Mouse (Mus musculus): Measurements from ENCODE around the gene Cabp4. TPM values are rescaled to one million over a fixed set of nuclear protein-coding genes. Genes with fewer than 3 reads are reported as not detected.

The Cabp4 gene
- polyA plus RNA-seq, 2 experiments = 0.15 TPM; not detected in 1

DNA sequence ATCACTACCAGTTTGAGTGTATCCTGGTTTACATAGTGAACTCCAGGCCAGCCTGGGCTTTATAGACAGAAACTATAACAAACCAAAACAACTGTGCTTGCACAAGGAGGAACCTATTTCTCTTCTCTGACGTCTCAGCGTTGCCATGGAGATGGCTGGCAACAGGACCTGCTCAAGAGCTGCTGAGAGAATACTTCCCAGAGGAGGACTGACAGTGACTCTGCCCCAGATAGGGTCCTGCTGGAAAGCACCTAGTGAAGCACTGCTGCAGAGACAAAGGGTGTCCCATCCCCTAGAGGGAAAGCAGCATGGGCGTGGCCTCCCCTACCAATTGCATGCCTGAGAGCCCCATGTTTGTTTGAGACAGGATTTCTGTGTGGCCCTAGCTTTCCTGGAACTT lies 38.1 kb upstream of the Cabp4 start:
- 33% methylated on average over 3 of the region's 3 CpGs for WGBS (ENCODE audit: insufficient replicate concordance)

DNA sequence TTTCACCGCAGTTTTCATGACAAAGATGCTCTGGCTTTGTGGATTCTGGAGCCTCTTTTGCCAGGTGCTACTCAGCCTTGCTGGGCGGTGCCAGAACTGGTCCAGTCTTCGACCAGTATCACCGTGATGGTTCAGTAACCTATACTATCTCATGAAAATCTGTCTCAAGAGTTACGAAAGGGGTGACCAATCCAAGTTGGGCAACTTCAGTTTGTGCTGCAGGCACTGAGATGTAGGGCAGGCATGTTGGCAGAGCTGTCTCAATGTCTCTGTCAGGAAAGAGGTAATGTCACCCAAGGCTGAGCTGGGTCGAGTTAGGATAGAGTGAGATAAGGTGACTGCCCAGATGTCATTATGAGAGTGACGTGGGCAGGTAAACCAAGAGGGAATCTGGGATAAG lies 36.6 kb upstream of the Cabp4 start:
- TF ChIP-seq EP300 (IDR thresholded peaks at IDR 0.05; ENCODE audit: low read depth) = no peak
- no peak for TF ChIP-seq CTCF (IDR thresholded peaks at IDR 0.05; ENCODE audit: low read depth)
- peaks cover 0 to 9% of the 10 kb centered on the region in 2 experiments; a peak in 2 of 4 replicates for H3K4me1 ChIP-seq (replicated peaks; ENCODE audit: control insufficient read depth in 2 of 2, insufficient read depth in 2 of 2, low read length in 1 of 2)
- H3K36me3 ChIP-seq (replicated peaks; ENCODE audit: control insufficient read depth, insufficient read depth, low read depth) = no peaks in the 10 kb centered on the region
- H3K4me2 ChIP-seq (ENCODE audit: low read depth) = no peak overlapping the region
- 64% methylated on average over 7 of the region's 7 CpGs for WGBS (ENCODE audit: insufficient replicate concordance)
- H3K9ac ChIP-seq (replicated peaks) = no peak overlapping the region
- no peak overlapping the region for H3K4me3 ChIP-seq (ENCODE audit: insufficient read depth in 1 of 2, low read depth in 2 of 2, low read length in 2 of 2)
- H3K9me3 ChIP-seq (ENCODE audit: control insufficient read depth, low read length) = no peaks in the 10 kb centered on the region
- no peak for ATAC-seq (ENCODE audit: insufficient read depth)
- no peak overlapping the region for H3K27ac ChIP-seq
- no peaks in the 10 kb centered on the region for H3K27me3 ChIP-seq (ENCODE audit: control insufficient read depth, insufficient read depth, low read length)
- no peak for DNase-seq (ENCODE audit: low read depth in 3 of 3, low spot score in 3 of 3)

More for the DNA sequence above, 38.1 kb upstream of the Cabp4 start:
- H3K4me3 ChIP-seq (ENCODE audit: insufficient read depth in 1 of 2, low read depth in 2 of 2, low read length in 2 of 2) = no peak overlapping the region
- peaks cover 0 to 9% of the 10 kb centered on the region in 2 experiments; a peak in 2 of 4 replicates for H3K4me1 ChIP-seq (replicated peaks; ENCODE audit: control insufficient read depth in 2 of 2, insufficient read depth in 2 of 2, low read length in 1 of 2)
- no peak for ATAC-seq (ENCODE audit: insufficient read depth)
- no peaks in the 10 kb centered on the region for H3K36me3 ChIP-seq (replicated peaks; ENCODE audit: control insufficient read depth, insufficient read depth, low read depth)
- H3K9ac ChIP-seq (replicated peaks) = no peak overlapping the region
- no peak overlapping the region for H3K27ac ChIP-seq
- no peak for TF ChIP-seq EP300 (IDR thresholded peaks at IDR 0.05; ENCODE audit: low read depth)
- no peaks in the 10 kb centered on the region for H3K9me3 ChIP-seq (ENCODE audit: control insufficient read depth, low read length)
- H3K4me2 ChIP-seq (ENCODE audit: low read depth) = no peak overlapping the region
- no peaks in the 10 kb centered on the region for H3K27me3 ChIP-seq (ENCODE audit: control insufficient read depth, insufficient read depth, low read length)
- DNase-seq (ENCODE audit: low read depth in 3 of 3, low spot score in 3 of 3) = peak in 1 of 3 experiments; percentile 43

DNA sequence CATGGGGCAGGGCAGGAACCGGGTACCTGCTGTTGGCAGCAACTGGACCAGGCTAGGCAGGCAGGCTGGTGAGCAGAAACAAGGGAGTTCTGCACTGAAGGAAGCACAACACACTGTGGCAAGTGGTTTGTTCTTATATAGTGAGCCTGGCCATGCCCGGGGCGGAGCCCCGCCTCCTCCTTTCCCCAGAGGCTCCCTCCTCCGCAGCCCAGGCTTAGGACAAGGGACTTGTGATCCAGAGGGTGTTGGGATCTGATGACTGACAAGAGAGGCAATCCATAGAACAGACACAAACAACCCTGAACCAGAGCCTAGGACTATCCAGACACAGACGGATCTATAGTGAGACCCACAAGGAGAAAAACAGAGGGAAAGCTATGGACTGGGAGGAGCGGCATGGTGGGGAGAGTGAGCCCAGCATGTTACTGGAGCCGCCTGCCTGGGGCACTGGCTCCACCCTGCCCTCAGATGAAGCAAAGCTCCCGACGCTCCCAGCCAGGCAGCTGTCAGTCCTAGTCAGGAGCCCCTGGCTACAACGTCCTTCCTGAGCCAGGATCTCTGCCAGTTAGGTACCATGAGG lies 31.6 kb upstream of the Cabp4 start, which contains the start of gene Carns1:
Carns1 (minus strand) TSS at position 112 of the 580 bp plus-strand sequence.
- no peaks in the 10 kb centered on the region for H3K36me3 ChIP-seq (replicated peaks; ENCODE audit: control insufficient read depth, insufficient read depth, low read depth)
- no peak within 1 kb of the TSS for H3K9ac ChIP-seq (replicated peaks)
- TF ChIP-seq EP300 (IDR thresholded peaks at IDR 0.05; ENCODE audit: low read depth) = no peak
- no peak for TF ChIP-seq CTCF (IDR thresholded peaks at IDR 0.05; ENCODE audit: low read depth)
- H3K4me2 ChIP-seq (ENCODE audit: low read depth) = peak within 1 kb of the TSS; percentile 23; the same call in 1 of the 2 replicates
- no peaks in the 10 kb centered on the region for H3K27me3 ChIP-seq (ENCODE audit: control insufficient read depth, insufficient read depth, low read length)
- H3K9me3 ChIP-seq (ENCODE audit: control insufficient read depth, low read length) = no peaks in the 10 kb centered on the region
- peaks cover 0 to 6% of the 10 kb centered on the region in 2 experiments; a peak in 1 of 4 replicates for H3K4me1 ChIP-seq (replicated peaks; ENCODE audit: control insufficient read depth in 2 of 2, insufficient read depth in 2 of 2, low read length in 1 of 2)
- WGBS (ENCODE audit: insufficient replicate concordance) = 23% methylated on average over 11 of the region's 11 CpGs
- no peak within 1 kb of the TSS for H3K4me3 ChIP-seq (ENCODE audit: insufficient read depth in 1 of 2, low read depth in 2 of 2, low read length in 2 of 2)
- DNase-seq (ENCODE audit: low read depth in 3 of 3, low spot score in 3 of 3) = no peak
- no peak within 1 kb of the TSS for H3K27ac ChIP-seq
- ATAC-seq (ENCODE audit: insufficient read depth) = no peak

DNA sequence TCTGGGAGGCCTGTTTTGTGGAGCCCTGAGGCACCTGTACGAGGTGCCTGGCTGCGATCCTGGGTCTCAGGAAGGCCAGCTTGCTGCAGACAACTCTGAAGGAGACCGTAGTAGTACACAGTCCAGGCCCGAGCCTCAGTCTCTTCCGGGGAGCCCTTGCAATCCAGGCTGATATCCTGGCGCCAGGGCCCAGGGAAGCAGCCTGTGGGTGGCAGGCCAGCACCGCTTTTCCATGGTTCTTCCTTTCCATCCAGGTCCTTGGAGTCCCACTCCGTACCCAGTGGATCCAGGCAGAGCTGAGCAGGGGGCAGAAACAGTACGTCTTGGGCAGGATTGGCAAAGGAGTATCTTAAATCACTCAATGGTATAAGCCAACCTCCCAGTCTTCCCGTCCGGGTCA lies 29.1 kb upstream of the Cabp4 start:
- peaks cover 4 to 12% of the 10 kb centered on the region in 2 experiments for H3K4me1 ChIP-seq (replicated peaks; ENCODE audit: control insufficient read depth in 2 of 2, insufficient read depth in 2 of 2, low read length in 1 of 2)
- TF ChIP-seq EP300 (IDR thresholded peaks at IDR 0.05; ENCODE audit: low read depth) (no peak), CTCF (IDR thresholded peaks at IDR 0.05; ENCODE audit: low read depth) (no peak; the same call in 1 of the 2 replicates)
- H3K9me3 ChIP-seq (ENCODE audit: control insufficient read depth, low read length) = no peaks in the 10 kb centered on the region
- H3K27ac ChIP-seq = no peak overlapping the region
- WGBS (ENCODE audit: insufficient replicate concordance) = 60% methylated on average over 11 of the region's 11 CpGs
- no peak overlapping the region for H3K4me2 ChIP-seq (ENCODE audit: low read depth)
- no peak for ATAC-seq (ENCODE audit: insufficient read depth)
- no peak overlapping the region for H3K9ac ChIP-seq (replicated peaks)
- no peak overlapping the region for H3K4me3 ChIP-seq (ENCODE audit: insufficient read depth in 1 of 2, low read depth in 2 of 2, low read length in 2 of 2)
- no peaks in the 10 kb centered on the region for H3K36me3 ChIP-seq (replicated peaks; ENCODE audit: control insufficient read depth, insufficient read depth, low read depth)
- no peaks in the 10 kb centered on the region for H3K27me3 ChIP-seq (ENCODE audit: control insufficient read depth, insufficient read depth, low read length)
- DNase-seq (ENCODE audit: low read depth in 3 of 3, low spot score in 3 of 3) = no peak

DNA sequence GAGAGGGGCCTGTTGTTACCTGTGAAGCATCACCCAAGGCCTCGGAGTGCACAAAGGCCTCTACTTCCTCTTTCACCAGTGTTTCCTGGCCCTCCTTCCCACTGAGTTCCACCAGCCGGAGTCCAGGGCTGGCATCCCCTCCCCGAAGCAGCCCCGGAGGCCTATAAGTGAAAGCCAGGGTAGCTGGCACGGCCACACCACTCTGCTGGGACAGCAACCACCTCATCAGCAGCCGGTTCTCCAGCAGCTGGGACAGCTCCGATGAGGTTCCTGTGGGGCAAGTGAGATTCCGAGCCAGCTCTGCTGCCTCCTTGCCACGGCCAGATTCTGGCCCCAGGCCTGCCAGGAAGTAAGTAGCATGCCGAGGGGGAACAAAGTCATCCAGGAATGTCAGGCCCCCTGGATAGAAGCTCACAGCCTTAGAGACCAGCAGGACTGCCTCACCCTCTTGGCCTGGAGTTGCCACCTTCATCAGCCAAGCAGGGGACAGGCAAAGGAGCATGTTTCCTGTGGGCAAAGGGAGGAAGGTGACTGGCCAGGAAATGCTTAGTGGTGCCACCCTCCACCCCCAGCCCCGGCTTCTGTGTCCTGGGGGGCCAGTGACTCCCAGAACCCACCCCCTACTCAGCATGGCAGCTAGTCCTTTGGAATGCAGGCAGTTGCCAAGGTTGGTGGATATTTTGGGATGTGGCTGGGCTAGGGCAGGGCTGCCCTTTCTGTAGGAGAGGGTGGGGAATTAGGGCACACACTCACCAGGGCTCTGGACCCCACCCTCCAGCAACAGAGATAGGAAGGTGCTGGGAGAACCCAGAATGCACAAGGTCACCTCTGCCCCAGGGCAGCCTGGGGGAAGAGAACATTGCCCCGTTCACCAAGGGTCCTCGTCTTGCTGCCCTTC lies 27.8 kb upstream of the Cabp4 start:
- H3K27me3 ChIP-seq (ENCODE audit: control insufficient read depth, insufficient read depth, low read length) = no peaks in the 10 kb centered on the region
- 44% methylated on average over 13 of the region's 13 CpGs for WGBS (ENCODE audit: insufficient replicate concordance)
- no peak overlapping the region for H3K4me3 ChIP-seq (ENCODE audit: insufficient read depth in 1 of 2, low read depth in 2 of 2, low read length in 2 of 2)
- no peak for TF ChIP-seq CTCF (IDR thresholded peaks at IDR 0.05; ENCODE audit: low read depth)
- no peak for TF ChIP-seq EP300 (IDR thresholded peaks at IDR 0.05; ENCODE audit: low read depth)
- H3K36me3 ChIP-seq (replicated peaks; ENCODE audit: control insufficient read depth, insufficient read depth, low read depth) = no peaks in the 10 kb centered on the region
- H3K4me1 ChIP-seq (replicated peaks; ENCODE audit: control insufficient read depth in 2 of 2, insufficient read depth in 2 of 2, low read length in 1 of 2) = peaks cover 4 to 12% of the 10 kb centered on the region in 2 experiments
- DNase-seq (ENCODE audit: low read depth in 3 of 3, low spot score in 3 of 3) (no peak), ATAC-seq (ENCODE audit: insufficient read depth) (no peak)
- H3K9ac ChIP-seq (replicated peaks) = no peak overlapping the region
- no peak overlapping the region for H3K27ac ChIP-seq
- H3K4me2 ChIP-seq (ENCODE audit: low read depth) = no peak overlapping the region
- H3K9me3 ChIP-seq (ENCODE audit: control insufficient read depth, low read length) = no peaks in the 10 kb centered on the region
